Mouse (Mus musculus): ENCODE results near the gene Shd.

- TF ChIP-seq CTCF (IDR thresholded peaks at IDR 0.05; ENCODE audit: borderline replicate concordance, extremely low read depth, insufficient read depth, insufficient read length) (no peak), POLR2A (IDR thresholded peaks at IDR 0.05; ENCODE audit: borderline replicate concordance, extremely low read depth, insufficient read depth, insufficient read length, poor library complexity, severe bottlenecking) (no peak)
Observed at GRCm38 (mm10) chr17:55971453-55971852, 1.2 kb downstream of the Shd start.
